Mouse (Mus musculus) liver (tissue): ENCODE results near the gene Rnf123.
"Not testable (repeated sequence)": the region's sequence is repeated elsewhere in the genome, so short reads cannot be mapped to it uniquely, and the experiment has no call there.

ENCODE experiments used
- DNase-seq: peaks from one replicate; pipeline ENCODE4 v3.0.0-alpha.2; 2020; ENCODE audit warnings: mixed read lengths

Gene Rnf123

DNA sequence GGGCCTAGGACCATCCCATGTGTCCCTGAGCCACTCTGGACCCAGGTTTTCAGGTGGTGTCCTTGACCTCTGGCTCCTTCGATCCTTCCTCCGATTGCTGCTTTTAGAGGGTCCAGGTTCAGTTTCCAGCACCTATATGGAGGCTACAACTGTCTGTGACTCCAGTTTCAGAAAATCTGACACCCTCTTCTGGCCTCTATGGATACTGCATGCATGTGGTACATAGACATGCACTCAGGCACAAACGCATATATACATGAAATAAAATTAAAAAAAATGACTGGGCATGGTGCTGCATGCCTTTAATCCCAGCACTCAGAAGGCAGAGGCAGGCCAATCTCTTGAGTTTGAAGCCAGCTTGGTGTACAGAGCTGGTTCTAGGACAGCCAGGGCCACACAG, 55.3 kb downstream of the Rnf123 start:
- no peak for DNase-seq

DNA sequence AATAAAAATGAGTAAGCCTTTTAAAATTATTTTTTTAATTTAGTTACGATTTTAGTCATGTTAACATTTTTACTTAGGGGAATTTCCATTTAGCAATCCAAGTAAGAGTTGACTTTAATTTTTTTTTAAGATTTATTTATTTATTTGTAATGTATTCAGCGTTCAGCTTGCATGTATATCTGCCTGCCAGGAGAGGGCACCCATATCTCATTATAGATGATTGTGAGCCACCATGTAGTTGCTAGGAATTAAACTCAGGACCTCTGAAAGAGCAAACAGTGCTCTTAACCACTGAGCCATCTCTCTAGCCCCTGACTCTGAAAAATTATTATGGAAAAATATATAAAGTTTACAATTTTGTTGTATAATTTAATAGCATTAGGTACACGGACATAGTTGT, 56.6 kb downstream of the Rnf123 start:
- DNase-seq: no peak

DNA sequence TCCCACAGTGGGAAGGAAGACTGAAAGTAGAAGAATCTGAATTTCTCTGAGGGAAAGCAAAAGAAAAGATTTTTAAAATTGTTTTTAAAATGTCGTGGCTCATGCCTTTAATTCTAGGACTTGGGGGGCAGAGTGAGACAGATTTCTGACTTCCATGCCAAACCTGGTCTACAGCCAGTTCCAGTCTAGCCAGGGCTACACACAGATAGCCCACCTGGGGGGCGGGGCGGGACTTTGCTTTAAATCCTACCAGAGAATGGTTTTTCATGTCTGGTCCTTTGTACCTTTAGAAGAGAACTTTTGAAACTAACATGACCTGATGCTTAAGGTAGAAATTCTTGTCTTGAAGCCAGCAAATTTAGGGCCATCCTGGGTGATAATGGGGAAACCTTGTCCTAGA, 59.9 kb downstream of the Rnf123 start:
- no peak for DNase-seq

DNA sequence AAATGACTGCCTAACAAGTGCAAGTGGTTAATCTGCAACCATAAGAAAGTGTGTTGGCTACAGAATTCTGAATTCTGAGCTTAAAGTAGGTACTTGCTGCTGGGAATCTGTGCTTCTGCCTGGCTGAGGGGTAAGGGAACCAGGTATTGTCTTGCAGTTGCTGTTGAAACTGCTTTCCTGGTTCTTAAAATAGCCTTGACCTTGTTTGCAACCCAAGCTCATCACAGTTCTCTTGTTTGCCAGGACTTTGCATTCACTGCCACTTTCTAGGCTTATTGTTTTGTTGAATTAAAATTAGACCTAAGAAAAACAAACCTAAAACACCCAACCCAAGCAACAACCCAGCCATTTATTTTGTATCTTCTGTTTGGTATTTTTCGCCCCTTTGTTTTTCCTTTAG, 62.4 kb downstream of the Rnf123 start:
- no peak for DNase-seq

DNA sequence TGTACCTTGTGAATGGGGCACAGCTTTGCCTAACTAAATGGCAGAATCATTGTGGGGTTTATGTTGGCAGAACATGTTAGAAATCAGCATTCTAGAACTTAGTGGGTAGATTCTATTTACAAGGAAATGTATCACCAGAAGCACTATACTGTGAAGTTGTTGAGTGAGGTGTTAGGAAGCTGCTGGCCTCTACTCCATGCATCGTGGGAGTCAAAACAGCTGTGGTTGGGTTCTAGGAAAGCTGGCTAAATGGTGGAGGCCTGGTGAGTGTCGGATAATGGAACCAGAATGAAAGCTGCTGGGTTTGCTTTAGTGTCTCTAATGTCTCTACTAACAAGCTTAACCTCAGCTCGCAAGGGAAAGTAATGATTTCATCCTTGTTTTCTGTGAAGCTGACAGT, 66.0 kb downstream of the Rnf123 start:
- no peak for DNase-seq

DNA sequence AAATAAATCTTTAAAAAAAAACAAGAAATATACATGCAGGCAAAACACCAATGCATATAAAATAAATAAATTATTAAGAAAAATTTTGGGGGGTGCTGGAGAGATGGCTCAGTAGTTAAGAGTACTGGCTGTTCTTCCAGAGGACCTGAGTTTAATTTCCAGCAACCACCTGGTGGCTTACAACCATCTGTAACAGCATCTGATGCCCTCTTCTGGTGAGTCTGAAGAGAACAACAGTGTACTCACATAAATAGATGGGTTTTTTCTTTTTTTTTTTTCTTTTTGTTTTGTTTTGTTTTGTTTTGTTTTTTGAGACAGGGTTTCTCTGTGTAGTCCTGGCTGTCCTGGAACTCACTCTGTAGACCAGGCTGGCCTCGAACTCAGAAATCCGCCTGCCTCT, 69.6 kb downstream of the Rnf123 start:
- not testable (repeated sequence) for DNase-seq

DNA sequence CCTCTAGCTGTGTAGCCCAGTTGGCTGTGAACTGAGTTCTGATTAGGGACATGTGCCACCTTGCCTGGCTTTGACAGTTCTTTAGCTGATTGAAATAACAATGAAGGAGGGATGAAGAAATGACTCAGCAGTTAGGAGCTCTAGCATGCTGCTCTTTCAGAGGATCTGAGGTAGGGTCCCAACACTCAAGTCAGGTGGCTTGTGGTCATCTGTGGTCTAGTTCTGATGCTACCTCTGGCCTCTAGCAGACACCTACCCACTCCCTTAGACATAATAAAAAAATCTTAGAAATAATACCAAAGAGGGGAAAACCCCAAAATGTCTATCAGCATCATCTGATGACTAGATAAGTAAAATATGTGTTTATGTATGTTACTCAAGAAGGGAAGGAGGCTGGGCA, 72.8 kb downstream of the Rnf123 start:
- DNase-seq: no peak

DNA sequence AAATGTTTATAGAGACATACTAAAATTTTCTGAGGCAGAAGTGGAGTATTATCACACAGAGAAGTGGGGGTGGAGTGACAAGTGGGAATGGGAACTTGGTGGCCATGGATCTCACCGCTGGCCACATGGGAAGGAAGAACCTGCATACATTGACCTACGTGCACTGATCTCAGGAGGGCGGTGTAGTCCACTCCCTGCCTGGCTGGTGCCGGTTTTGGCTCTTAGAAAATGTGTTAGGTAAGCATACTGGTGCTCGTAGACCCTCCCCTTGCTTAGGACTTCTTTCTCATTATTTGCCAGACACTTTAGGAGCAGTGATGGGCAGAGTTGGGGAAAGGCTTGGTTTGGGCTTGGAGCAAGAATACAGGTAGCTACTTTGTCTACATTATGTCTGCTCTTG, 75.1 kb downstream of the Rnf123 start:
- DNase-seq: no peak

DNA sequence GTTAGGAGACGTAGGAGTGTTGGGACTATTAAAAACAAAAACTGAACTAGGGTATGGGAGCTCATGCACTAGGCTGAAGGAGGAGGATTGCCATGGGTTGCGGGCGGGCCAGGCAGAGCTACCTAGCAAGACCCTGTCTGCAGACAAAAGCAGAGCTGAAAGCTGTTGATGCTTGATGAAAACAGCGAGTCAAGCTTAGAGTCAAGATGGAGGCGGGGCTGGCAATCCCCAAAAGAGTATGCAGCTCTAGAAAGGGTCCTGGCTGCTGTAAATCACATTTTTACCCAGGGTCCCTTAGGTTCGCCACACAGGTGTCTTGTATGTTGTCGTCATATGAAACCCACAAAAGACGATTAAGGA, 79.6 kb downstream of the Rnf123 start:
- DNase-seq: peak; percentile 46

DNA sequence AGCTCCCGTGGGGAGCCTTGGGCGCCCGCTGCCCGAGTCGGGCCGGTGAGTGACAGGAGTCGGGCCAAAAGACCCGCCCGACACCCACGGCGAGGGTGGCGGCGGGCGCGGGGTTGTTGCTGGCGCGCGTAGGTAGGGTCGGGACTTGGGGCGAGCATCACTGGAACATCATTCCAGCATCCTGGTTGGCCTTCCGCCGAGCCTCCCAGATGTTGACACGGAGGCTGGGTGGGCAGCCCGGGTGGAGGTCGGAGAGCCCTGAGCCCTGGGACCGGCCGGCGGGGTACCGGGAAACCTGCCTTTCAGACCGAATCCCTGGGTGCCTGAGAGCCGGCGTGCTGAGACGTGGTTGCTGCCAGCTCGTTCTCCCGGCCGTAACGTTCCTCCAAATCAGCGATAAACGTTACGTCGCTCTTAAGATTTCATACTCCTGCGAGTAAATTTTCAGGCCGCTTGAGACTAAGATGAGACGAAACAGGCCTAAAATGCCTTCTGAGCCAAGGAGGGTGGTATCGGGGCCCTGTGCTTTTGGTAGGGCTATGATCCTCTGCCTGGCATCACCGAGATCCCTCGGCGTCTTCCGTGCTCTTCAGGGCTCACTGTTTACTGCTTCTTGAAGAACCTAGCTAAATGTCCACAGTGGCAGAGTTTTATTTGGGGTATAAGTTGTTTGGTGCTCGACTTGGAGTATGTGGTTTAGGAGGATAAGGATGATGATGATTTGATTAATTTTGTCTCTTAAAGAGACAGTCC, 80.2 kb downstream of the Rnf123 start:
- peak; percentile 59 for DNase-seq

DNA sequence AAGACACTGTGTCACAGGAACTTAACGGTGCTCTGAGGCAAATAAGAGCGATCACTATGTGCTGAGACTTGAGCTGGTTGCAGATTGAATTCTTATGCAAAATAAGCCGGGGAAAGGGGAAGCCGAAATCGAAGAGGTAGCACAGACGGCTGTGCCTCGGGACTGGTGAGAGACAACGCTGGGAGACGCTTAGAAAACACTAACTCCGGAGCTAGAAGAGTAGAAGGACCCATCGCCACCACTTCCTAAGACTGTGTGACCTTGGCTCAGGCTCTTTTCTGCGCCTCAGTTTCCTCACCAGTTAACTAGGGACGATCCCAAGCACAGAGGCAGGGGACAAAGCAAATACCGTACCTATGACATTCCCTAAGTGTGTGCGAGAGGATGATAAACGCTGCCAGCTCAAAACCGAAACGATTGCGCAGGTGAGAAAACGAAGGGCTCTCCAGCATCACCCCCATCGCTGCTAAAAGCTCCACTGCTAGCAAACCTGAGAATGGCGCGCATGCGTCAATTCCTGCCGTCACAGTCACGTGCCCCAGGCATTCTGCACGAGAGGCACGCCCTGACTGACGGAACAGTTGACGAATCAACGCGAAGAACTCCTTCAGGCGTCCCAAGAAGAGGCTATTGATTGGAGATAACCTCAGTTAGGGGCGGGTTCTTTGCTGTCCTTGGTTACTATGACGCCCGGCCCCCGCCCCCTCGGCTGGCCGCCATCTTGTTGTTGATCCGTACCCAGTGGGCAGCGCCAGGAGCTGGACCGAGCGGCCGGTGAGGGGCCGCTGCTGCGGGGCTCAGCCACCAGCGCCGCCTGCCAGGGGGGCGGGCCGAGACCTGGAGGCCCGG, 81.0 kb downstream of the Rnf123 start, which contains the start of gene Ip6k1:
TSS of gene Ip6k1 (plus strand) at position 580 of the 849 bp plus-strand sequence.
- DNase-seq: peak; percentile 100
